Mouse (Mus musculus) liver, adult (tissue): ENCODE measurements around the gene Unc5cl.

Experiments used
- GATA4 ChIP-seq: IDR thresholded peaks from 2 replicates; pipeline ENCODE4 v1.6.1; 2014; ENCODE audit warnings: mild to moderate bottlenecking, low read length; ENCODE audit not compliant: insufficient replicate concordance

Unc5cl gene

GRCm38 (mm10) chr17:48538328-48538727 is 83.6 kb downstream of the Unc5cl start:
- TF ChIP-seq GATA4: no peak

- no peak for TF ChIP-seq GATA4
Measured at GRCm38 (mm10) chr17:48539326-48539725, 84.6 kb downstream of the Unc5cl start.

GRCm38 (mm10) chr17:48542733-48543132 is 88.0 kb downstream of the Unc5cl start:
- TF ChIP-seq GATA4: no peak

- no peak for TF ChIP-seq GATA4
Measured at GRCm38 (mm10) chr17:48543301-48543765, 88.6 kb downstream of the Unc5cl start.

- TF ChIP-seq GATA4: no peak
Measured at GRCm38 (mm10) chr17:48544722-48545121, 90.0 kb downstream of the Unc5cl start.

- no peak for TF ChIP-seq GATA4
Measured at GRCm38 (mm10) chr17:48545223-48545943, 90.7 kb downstream of the Unc5cl start.

- TF ChIP-seq GATA4: no peak
Measured at GRCm38 (mm10) chr17:48546036-48546435, 91.3 kb downstream of the Unc5cl start.

- TF ChIP-seq GATA4: no peak
Measured at GRCm38 (mm10) chr17:48547668-48548067, 93.0 kb downstream of the Unc5cl start.

- no peak for TF ChIP-seq GATA4
Measured at GRCm38 (mm10) chr17:48551788-48552531, 97.3 kb downstream of the Unc5cl start.

- TF ChIP-seq GATA4: no peak
Measured at GRCm38 (mm10) chr17:48552532-48552915, 97.8 kb downstream of the Unc5cl start.

GRCm38 (mm10) chr17:48556223-48556962 is 101.7 kb downstream of the Unc5cl start:
- TF ChIP-seq GATA4: no peak

GRCm38 (mm10) chr17:48557823-48558715 is 103.4 kb downstream of the Unc5cl start:
- TF ChIP-seq GATA4: no peak

- no peak for TF ChIP-seq GATA4
Measured at GRCm38 (mm10) chr17:48564931-48565330, 110.2 kb downstream of the Unc5cl start.

- TF ChIP-seq GATA4: no peak
Measured at GRCm38 (mm10) chr17:48569656-48570055, 115.0 kb downstream of the Unc5cl start.

GRCm38 (mm10) chr17:48581153-48581552 is 126.5 kb downstream of the Unc5cl start:
- no peak for TF ChIP-seq GATA4
